Mouse (Mus musculus): ENCODE data around the gene Lcn9. TPM values are rescaled to one million over a fixed set of nuclear protein-coding genes. Genes with fewer than 3 reads are reported as not detected.

Lcn9 gene
- polyA plus RNA-seq (2015; fragmentation: Nextera tagmentation; extraction: Ambion mirVana): not detected in 2 replicates

GRCm38 (mm10) chr2:25822806-25823205, at the start of gene Lcn9:
Gene Lcn9, plus strand, starts transcription at chr2:25823153.

GRCm38 (mm10) chr2:25776717-25777116, 46.2 kb upstream of the Lcn9 start, which contains the start of gene Lcn11:
Gene Lcn11, plus strand, starts transcription at chr2:25777017.

GRCm38 (mm10) chr2:25781957-25782356, 41.0 kb upstream of the Lcn9 start, which contains the start of gene Gm13539:
Gene Gm13539, plus strand, starts transcription at chr2:25782257.

GRCm38 (mm10) chr2:25815748-25816147, 7.2 kb upstream of the Lcn9 start, which contains the start of gene Glt6d1:
Gene Glt6d1, minus strand, starts transcription at chr2:25815848.

GRCm38 (mm10) chr2:25847226-25847625, 24.3 kb downstream of the Lcn9 start, which contains the start of gene Sohlh1:
Gene Sohlh1, minus strand, starts transcription at chr2:25847248.

GRCm38 (mm10) chr2:25863337-25864131, 40.6 kb downstream of the Lcn9 start, which contains the start of gene Kcnt1:
Gene Kcnt1, plus strand, starts transcription at chr2:25863734.

Other genes with a start within 250 kb of the Lcn9 start
- gene Mamdc4, start 248.3 kb upstream of the Lcn9 start, polyA plus RNA-seq (2015; fragmentation: Nextera tagmentation; extraction: Ambion mirVana): 0.19 and 1.1 TPM in 2 replicates
- gene Phpt1, start 247.9 kb upstream of the Lcn9 start, polyA plus RNA-seq (2015; fragmentation: Nextera tagmentation; extraction: Ambion mirVana): 78.4 and 95.7 TPM in 2 replicates
- 0.05 TPM in 1 of 2 replicates, not detected in the other for gene Ajm1, start 241.4 kb upstream of the Lcn9 start, polyA plus RNA-seq (2015; fragmentation: Nextera tagmentation; extraction: Ambion mirVana)
- 31.5 and 33.2 TPM in 2 replicates for gene Rabl6, start 214.6 kb upstream of the Lcn9 start, polyA plus RNA-seq (2015; fragmentation: Nextera tagmentation; extraction: Ambion mirVana)
- 0.23 and 0.37 TPM in 2 replicates for gene Ccdc183, start 205.5 kb upstream of the Lcn9 start, polyA plus RNA-seq (2015; fragmentation: Nextera tagmentation; extraction: Ambion mirVana)
- 61.4 and 62.3 TPM in 2 replicates for gene Tmem141, start 201.1 kb upstream of the Lcn9 start, polyA plus RNA-seq (2015; fragmentation: Nextera tagmentation; extraction: Ambion mirVana)
- 55.5 and 333 TPM in 2 replicates for gene Fcna, start 195.1 kb upstream of the Lcn9 start, polyA plus RNA-seq (2015; fragmentation: Nextera tagmentation; extraction: Ambion mirVana)
- 1.5 and 2.1 TPM in 2 replicates for gene Lcn8, start 170.0 kb upstream of the Lcn9 start, polyA plus RNA-seq (2015; fragmentation: Nextera tagmentation; extraction: Ambion mirVana)
- not detected in 2 replicates for gene Lcn5, start 165.2 kb upstream of the Lcn9 start, polyA plus RNA-seq (2015; fragmentation: Nextera tagmentation; extraction: Ambion mirVana)
- 0.34 and 0.50 TPM in 2 replicates for gene Lcn6, start 146.4 kb upstream of the Lcn9 start, polyA plus RNA-seq (2015; fragmentation: Nextera tagmentation; extraction: Ambion mirVana)
- gene Lcn10, start 140.4 kb upstream of the Lcn9 start, polyA plus RNA-seq (2015; fragmentation: Nextera tagmentation; extraction: Ambion mirVana): 0.57 and 0.71 TPM in 2 replicates
- gene Obp2a, start 123.1 kb upstream of the Lcn9 start, polyA plus RNA-seq (2015; fragmentation: Nextera tagmentation; extraction: Ambion mirVana): not detected in 2 replicates
- 61.4 and 71.3 TPM in 2 replicates for gene Bmyc, start 116.4 kb upstream of the Lcn9 start, polyA plus RNA-seq (2015; fragmentation: Nextera tagmentation; extraction: Ambion mirVana)
- not detected in 2 replicates for gene Obp2b, start 86.1 kb upstream of the Lcn9 start, polyA plus RNA-seq (2015; fragmentation: Nextera tagmentation; extraction: Ambion mirVana)
- gene Lcn3, start 57.6 kb upstream of the Lcn9 start, polyA plus RNA-seq (2015; fragmentation: Nextera tagmentation; extraction: Ambion mirVana): not detected in 2 replicates
- gene Lcn11, start 46.1 kb upstream of the Lcn9 start, polyA plus RNA-seq (2015; fragmentation: Nextera tagmentation; extraction: Ambion mirVana): not detected in 2 replicates
- not detected in 2 replicates for gene Gm13539, start 40.9 kb upstream of the Lcn9 start, polyA plus RNA-seq (2015; fragmentation: Nextera tagmentation; extraction: Ambion mirVana)
- gene Glt6d1, start 7.3 kb upstream of the Lcn9 start, polyA plus RNA-seq (2015; fragmentation: Nextera tagmentation; extraction: Ambion mirVana): not detected in 2 replicates
- gene Sohlh1, start 24.1 kb downstream of the Lcn9 start, polyA plus RNA-seq (2015; fragmentation: Nextera tagmentation; extraction: Ambion mirVana): not detected in 2 replicates
- 1.5 and 2.8 TPM in 2 replicates for gene Kcnt1, start 40.6 kb downstream of the Lcn9 start, polyA plus RNA-seq (2015; fragmentation: Nextera tagmentation; extraction: Ambion mirVana)
- 10.7 and 11.8 TPM in 2 replicates for gene Camsap1, start 160.1 kb downstream of the Lcn9 start, polyA plus RNA-seq (2015; fragmentation: Nextera tagmentation; extraction: Ambion mirVana)
- gene Ubac1, start 198.6 kb downstream of the Lcn9 start, polyA plus RNA-seq (2015; fragmentation: Nextera tagmentation; extraction: Ambion mirVana): 55.9 and 57.4 TPM in 2 replicates